Mouse (Mus musculus) liver, embryonic 18 days (tissue): ENCODE results near the gene Mitf. TPM values are rescaled to one million over a fixed set of nuclear protein-coding genes. Genes with fewer than 3 reads are reported as not detected.

Source experiments
- polyA plus RNA-seq: library from polyadenylated mRNA; depleted of rRNA; stranded (reverse); fragments of >200 nt; gene quantifications from 2 replicates; pipeline ENCODE4 v1.2.3, GENCODE M21; 2012; rRNA removed

The Mitf gene
- 0.62 and 0.66 TPM in 2 replicates for polyA plus RNA-seq

GRCm38 (mm10) chr6:97806781-97807743 lies at the start of gene Mitf:
TSS of gene Mitf (plus strand) at chr6:97807052.

Other genes with a start within 250 kb of the Mitf start
- gene Frmd4b, start 189.5 kb upstream of the Mitf start, polyA plus RNA-seq = 10.7 and 10.8 TPM in 2 replicates